Mouse (Mus musculus): ENCODE data around the gene Wdr75. TPM values are rescaled to one million over a fixed set of nuclear protein-coding genes. Genes with fewer than 3 reads are reported as not detected.
A peak's percentile ranks its signal among the peaks of the same experiment; 100 is the strongest.

The Wdr75 gene
- polyA plus RNA-seq, 1 experiment from 2014 or later, result 48.1 TPM

GRCm38 (mm10) chr1:45835362-45836063, 40.5 kb downstream of the Wdr75 start:
- in situ Hi-C loops (cut with MboI; ENCODE audit: low pct_unique_long_range_greater_than_20kb), result loop anchor here (5.0 to 10.0 kb wide), 2 partner anchors 87 to 569 kb away; no protein-coding TSS in a partner anchor
- no peak for TF ChIP-seq CTCF (IDR thresholded peaks at IDR 0.05)
- ATAC-seq, result no peak
- ChIA-PET CTCF (interaction anchor here (1.3 kb wide), 1 partner anchor 94 kb away, joined by 4 read pairs; no protein-coding TSS in a partner anchor), POLR2A (no interaction called here)
- no peaks in the 10 kb centered on the region for H3K27me3 ChIP-seq
- DNase-seq (ENCODE audit: low read depth, low spot score), result no peak

- ChIA-PET CTCF (no interaction called here), POLR2A (interaction anchor here (0.6 kb wide), 1 partner anchor 88 kb away, joined by 4 read pairs; no protein-coding TSS in a partner anchor)
- DNase-seq (ENCODE audit: low read depth, low spot score) (peak; percentile 97), ATAC-seq (peak; percentile 98)
- H3K27me3 ChIP-seq, result no peaks in the 10 kb centered on the region
- in situ Hi-C loops (cut with MboI; ENCODE audit: low pct_unique_long_range_greater_than_20kb), result loop anchor here (5.0 to 10.0 kb wide), 2 partner anchors 85 to 567 kb away; no protein-coding TSS in a partner anchor
- TF ChIP-seq CTCF (IDR thresholded peaks at IDR 0.05), result no peak
Measured at GRCm38 (mm10) chr1:45837736-45838135, 42.8 kb downstream of the Wdr75 start.

GRCm38 (mm10) chr1:45838271-45838670, 43.3 kb downstream of the Wdr75 start:
- POLR2A ChIA-PET, result no interaction called here
- in situ Hi-C loops (cut with MboI; ENCODE audit: low pct_unique_long_range_greater_than_20kb), result loop anchor here (5.0 to 10.0 kb wide), 2 partner anchors 84 to 567 kb away; no protein-coding TSS in a partner anchor
- CTCF ChIA-PET, result no interaction called here
- H3K27me3 ChIP-seq, result no peaks in the 10 kb centered on the region
- TF ChIP-seq CTCF (IDR thresholded peaks at IDR 0.05), result no peak
- no peak for DNase-seq (ENCODE audit: low read depth, low spot score)
- no peak for ATAC-seq

GRCm38 (mm10) chr1:45845466-45845865, 50.5 kb downstream of the Wdr75 start:
- DNase-seq (ENCODE audit: low read depth, low spot score) (no peak), ATAC-seq (no peak)
- peaks cover 2% of the 10 kb centered on the region for H3K27me3 ChIP-seq
- TF ChIP-seq CTCF (IDR thresholded peaks at IDR 0.05), result no peak
- in situ Hi-C loops (cut with MboI; ENCODE audit: low pct_unique_long_range_greater_than_20kb), result no loop called here
- ChIA-PET POLR2A (no interaction called here), CTCF (no interaction called here)

GRCm38 (mm10) chr1:45858038-45858437, 63.1 kb downstream of the Wdr75 start:
- ChIA-PET CTCF (interaction anchor here (1.5 kb wide), 1 partner anchor 66 kb away, joined by 3 read pairs; no protein-coding TSS in a partner anchor), POLR2A (interaction anchor here (1.1 kb wide), 1 partner anchor 68 kb away, joined by 3 read pairs; the partner anchor contains the start of gene Slc40a1)
- DNase-seq (ENCODE audit: low read depth, low spot score) (no peak), ATAC-seq (no peak)
- TF ChIP-seq CTCF (IDR thresholded peaks at IDR 0.05), result no peak
- H3K27me3 ChIP-seq, result no peaks in the 10 kb centered on the region
- in situ Hi-C loops (cut with MboI; ENCODE audit: low pct_unique_long_range_greater_than_20kb), result no loop called here

GRCm38 (mm10) chr1:45860349-45860748, 65.4 kb downstream of the Wdr75 start:
- H3K27me3 ChIP-seq, result no peaks in the 10 kb centered on the region
- POLR2A ChIA-PET, result no interaction called here
- no peak for ATAC-seq
- CTCF ChIA-PET, result interaction anchor here (1.0 to 1.3 kb wide), 2 partner anchors 18 to 71 kb away, joined by 4 to 5 read pairs; no protein-coding TSS in a partner anchor
- in situ Hi-C loops (cut with MboI; ENCODE audit: low pct_unique_long_range_greater_than_20kb), result no loop called here
- DNase-seq (ENCODE audit: low read depth, low spot score), result no peak
- no peak for TF ChIP-seq CTCF (IDR thresholded peaks at IDR 0.05)

- CTCF ChIA-PET, result interaction anchor here (1.2 kb wide), 1 partner anchor 12 kb away, joined by 4 read pairs; no protein-coding TSS in a partner anchor
- no peak for TF ChIP-seq CTCF (IDR thresholded peaks at IDR 0.05)
- in situ Hi-C loops (cut with MboI; ENCODE audit: low pct_unique_long_range_greater_than_20kb), result no loop called here
- POLR2A ChIA-PET, result no interaction called here
- no peaks in the 10 kb centered on the region for H3K27me3 ChIP-seq
- ATAC-seq (peak; percentile 61), DNase-seq (ENCODE audit: low read depth, low spot score) (no peak)
Measured at GRCm38 (mm10) chr1:45861162-45861561, 66.2 kb downstream of the Wdr75 start.

- in situ Hi-C loops (cut with MboI; ENCODE audit: low pct_unique_long_range_greater_than_20kb), result no loop called here
- TF ChIP-seq CTCF (IDR thresholded peaks at IDR 0.05), result no peak
- ChIA-PET CTCF (no interaction called here), POLR2A (no interaction called here)
- H3K27me3 ChIP-seq, result no peaks in the 10 kb centered on the region
- ATAC-seq (no peak), DNase-seq (ENCODE audit: low read depth, low spot score) (no peak)
Measured at GRCm38 (mm10) chr1:45863641-45864040, 68.7 kb downstream of the Wdr75 start.

GRCm38 (mm10) chr1:45864564-45865014, 69.6 kb downstream of the Wdr75 start:
- in situ Hi-C loops (cut with MboI; ENCODE audit: low pct_unique_long_range_greater_than_20kb), result no loop called here
- ChIA-PET CTCF (no interaction called here), POLR2A (no interaction called here)
- no peaks in the 10 kb centered on the region for H3K27me3 ChIP-seq
- peak; percentile 76 for ATAC-seq
- peak; percentile 13 for DNase-seq (ENCODE audit: low read depth, low spot score)
- TF ChIP-seq CTCF (IDR thresholded peaks at IDR 0.05), result no peak

GRCm38 (mm10) chr1:45865316-45865715, 70.3 kb downstream of the Wdr75 start:
- DNase-seq (ENCODE audit: low read depth, low spot score), result no peak
- ATAC-seq, result no peak
- in situ Hi-C loops (cut with MboI; ENCODE audit: low pct_unique_long_range_greater_than_20kb), result no loop called here
- CTCF ChIA-PET, result no interaction called here
- no peaks in the 10 kb centered on the region for H3K27me3 ChIP-seq
- TF ChIP-seq CTCF (IDR thresholded peaks at IDR 0.05), result no peak
- POLR2A ChIA-PET, result no interaction called here

GRCm38 (mm10) chr1:45865727-45866126, 70.8 kb downstream of the Wdr75 start:
- ATAC-seq, result no peak
- no peak for DNase-seq (ENCODE audit: low read depth, low spot score)

More at GRCm38 (mm10) chr1:45865727-45866126, 70.8 kb downstream of the Wdr75 start:
- POLR2A ChIA-PET, result interaction anchor here (0.7 kb wide), 1 partner anchor 35 kb away, joined by 3 read pairs; no protein-coding TSS in a partner anchor
- H3K27me3 ChIP-seq, result no peaks in the 10 kb centered on the region
- in situ Hi-C loops (cut with MboI; ENCODE audit: low pct_unique_long_range_greater_than_20kb), result no loop called here
- TF ChIP-seq CTCF (IDR thresholded peaks at IDR 0.05), result no peak
- CTCF ChIA-PET, result no interaction called here

Measured in Patski (cell line).